Mouse (Mus musculus) layer of hippocampus, adult 11-12 months (tissue): ENCODE results near the gene Chn1.

Experiments
- DNase-seq: peaks from one replicate; pipeline ENCODE4 v3.0.0; 2022; ENCODE audit warnings: low spot score

Chn1 gene

GRCm38 (mm10) chr2:73631816-73632215, 143.3 kb downstream of the Chn1 start:
- no peak for DNase-seq

GRCm38 (mm10) chr2:73618486-73619052, 156.6 kb downstream of the Chn1 start:
- DNase-seq = no peak

- DNase-seq = no peak
Measured at GRCm38 (mm10) chr2:73616434-73617057, 158.6 kb downstream of the Chn1 start.

GRCm38 (mm10) chr2:73615456-73615855, 159.7 kb downstream of the Chn1 start:
- DNase-seq = no peak

- DNase-seq = no peak
Measured at GRCm38 (mm10) chr2:73614303-73614702, 160.8 kb downstream of the Chn1 start.

- DNase-seq = no peak
Measured at GRCm38 (mm10) chr2:73612941-73613340, 162.2 kb downstream of the Chn1 start.

- no peak for DNase-seq
Measured at GRCm38 (mm10) chr2:73612367-73612914, 162.7 kb downstream of the Chn1 start.

GRCm38 (mm10) chr2:73611798-73612197, 163.3 kb downstream of the Chn1 start:
- peak; percentile 73 for DNase-seq

- DNase-seq = no peak
Measured at GRCm38 (mm10) chr2:73609724-73610210, 165.4 kb downstream of the Chn1 start.

- no peak for DNase-seq
Measured at GRCm38 (mm10) chr2:73609067-73609723, 166.0 kb downstream of the Chn1 start.

- no peak for DNase-seq
Measured at GRCm38 (mm10) chr2:73608391-73608790, 166.8 kb downstream of the Chn1 start.

- DNase-seq = no peak
Measured at GRCm38 (mm10) chr2:73607609-73608008, 167.5 kb downstream of the Chn1 start.

- no peak for DNase-seq
Measured at GRCm38 (mm10) chr2:73607146-73607545, 168.0 kb downstream of the Chn1 start.

GRCm38 (mm10) chr2:73606616-73607015, 168.5 kb downstream of the Chn1 start:
- no peak for DNase-seq

GRCm38 (mm10) chr2:73605077-73605476, 170.1 kb downstream of the Chn1 start:
- DNase-seq = peak; percentile 91

- no peak for DNase-seq
Measured at GRCm38 (mm10) chr2:73604579-73604978, 170.6 kb downstream of the Chn1 start.

GRCm38 (mm10) chr2:73600650-73601049, 174.5 kb downstream of the Chn1 start:
- DNase-seq = no peak

GRCm38 (mm10) chr2:73597772-73598171, 177.4 kb downstream of the Chn1 start:
- DNase-seq = no peak

GRCm38 (mm10) chr2:73596786-73597185, 178.4 kb downstream of the Chn1 start:
- DNase-seq = peak; percentile 85

GRCm38 (mm10) chr2:73596326-73596725, 178.8 kb downstream of the Chn1 start:
- DNase-seq = no peak

- DNase-seq = no peak
Measured at GRCm38 (mm10) chr2:73593101-73593439, 182.1 kb downstream of the Chn1 start.

- DNase-seq = peak; percentile 80
Measured at GRCm38 (mm10) chr2:73592231-73593100, 182.7 kb downstream of the Chn1 start.
